Comparison of ENCODE assay signal across 7 mouse cellular contexts in genomic region chr16:93711411-93712188, GRCm38 (mm10). TPM values are rescaled to one million over a fixed set of nuclear protein-coding genes. Genes with fewer than 3 reads are reported as not detected.
DNase-seq lines count a peak whose midpoint lies in the region; ATAC-seq and TF ChIP-seq lines count a peak whose summit lies in the region.

Dop1b (plus strand) TSS chr16:93711904.

- peaks cover 45% of the 10 kb centered on the region for H3K27me3 ChIP-seq in embryonic facial prominence, embryonic 10.5 days (replicated peaks; ENCODE audit: low read depth, poor library complexity, severe bottlenecking)
- H3K27me3 ChIP-seq in intestine, postnatal 0 days (replicated peaks; ENCODE audit: control insufficient read depth, insufficient read depth, low read length): no peaks in the 10 kb centered on the region
- H3K27me3 ChIP-seq in midbrain, embryonic 12.5 days: peaks cover 23% of the 10 kb centered on the region
- no peaks in the 10 kb centered on the region for H3K27me3 ChIP-seq in small intestine, adult 2 months (ENCODE audit: control insufficient read depth, insufficient read depth, low read length)

- H3K36me3 ChIP-seq in embryonic facial prominence, embryonic 10.5 days (replicated peaks): no peaks in the 10 kb centered on the region
- no peaks in the 10 kb centered on the region; the same call in 1 of the 2 replicates for H3K36me3 ChIP-seq in intestine, postnatal 0 days (ENCODE audit: control insufficient read depth, insufficient read depth)
- no peaks in the 10 kb centered on the region for H3K36me3 ChIP-seq in midbrain, embryonic 12.5 days
- peaks cover 3% of the 10 kb centered on the region for H3K36me3 ChIP-seq in small intestine, adult 2 months (ENCODE audit: control insufficient read depth, insufficient read depth, low read length)

- H3K9ac ChIP-seq in intestine, postnatal 0 days (ENCODE audit: low read depth, low read length): peak within 1 kb of the TSS; percentile 78
- peak within 1 kb of the TSS; percentile 86 for H3K9ac ChIP-seq in midbrain, embryonic 12.5 days (replicated peaks)

- H3K4me2 ChIP-seq in intestine, postnatal 0 days (replicated peaks; ENCODE audit: low read depth): peak within 1 kb of the TSS; percentile 92
- H3K4me2 ChIP-seq in midbrain, embryonic 12.5 days (replicated peaks): peak within 1 kb of the TSS; percentile 92

- H3K4me3 ChIP-seq in embryonic facial prominence, embryonic 10.5 days: peak within 1 kb of the TSS; percentile 82
- peak within 1 kb of the TSS; percentile 86 for H3K4me3 ChIP-seq in intestine, postnatal 0 days (ENCODE audit: low read depth, low read length)
- H3K4me3 ChIP-seq in midbrain, embryonic 12.5 days: peak within 1 kb of the TSS; percentile 77
- peak within 1 kb of the TSS; percentile 83 for H3K4me3 ChIP-seq in small intestine, adult 2 months (ENCODE audit: low read depth, low read length)

- peaks cover 23% of the 10 kb centered on the region for H3K4me1 ChIP-seq in embryonic facial prominence, embryonic 10.5 days
- H3K4me1 ChIP-seq in intestine, postnatal 0 days (replicated peaks; ENCODE audit: control insufficient read depth, insufficient read depth, low read length): no peaks in the 10 kb centered on the region; the same call in 1 of the 2 replicates
- H3K4me1 ChIP-seq in midbrain, embryonic 12.5 days: peaks cover 17% of the 10 kb centered on the region
- peaks cover 8% of the 10 kb centered on the region for H3K4me1 ChIP-seq in small intestine, adult 2 months (ENCODE audit: control insufficient read depth, insufficient read depth, insufficient read length, low read length)

- WGBS in embryonic facial prominence, embryonic 10.5 days: 1% methylated on average over 77 of the region's 77 CpGs
- 2% methylated on average over 72 of the region's 77 CpGs for WGBS in intestine, postnatal 0 days
- WGBS in midbrain, embryonic 12.5 days: under 1% methylated on average over 56 of the region's 77 CpGs
- WGBS in small intestine, adult 2 months: under 1% methylated on average over 71 of the region's 77 CpGs

- TF ChIP-seq POLR2A in small intestine, adult 2 months (IDR thresholded peaks at IDR 0.05; ENCODE audit: low read depth, low read length): peak; percentile 92

- DNase-seq in adrenal gland, postnatal 10 days: peak; percentile 100
- DNase-seq in embryonic facial prominence, embryonic 10.5 days (ENCODE audit: low spot score): peak; percentile 100
- peak; percentile 69 for DNase-seq in gonadal fat pad, adult 2 months (ENCODE audit: low read depth)
- DNase-seq in left cerebral cortex, postnatal 4 days: peak; percentile 100

- intact Hi-C loops in left cerebral cortex, postnatal 4 days (cut with DNase I): no loop called here

- no peaks in the 10 kb centered on the region for H3K9me3 ChIP-seq in embryonic facial prominence, embryonic 10.5 days
- no peaks in the 10 kb centered on the region for H3K9me3 ChIP-seq in intestine, postnatal 0 days (ENCODE audit: control insufficient read depth)
- H3K9me3 ChIP-seq in midbrain, embryonic 12.5 days: no peaks in the 10 kb centered on the region

- ATAC-seq in intestine, postnatal 0 days: peak; percentile 93
- peak; percentile 91 for ATAC-seq in midbrain, embryonic 12.5 days (ENCODE audit: low FRiP score, low read depth)

- H3K27ac ChIP-seq in embryonic facial prominence, embryonic 10.5 days (replicated peaks): peak within 1 kb of the TSS; percentile 83
- H3K27ac ChIP-seq in intestine, postnatal 0 days (ENCODE audit: low read depth, low read length): peak within 1 kb of the TSS; percentile 84
- H3K27ac ChIP-seq in midbrain, embryonic 12.5 days (replicated peaks): peak within 1 kb of the TSS; percentile 69
- H3K27ac ChIP-seq in small intestine, adult 2 months (ENCODE audit: insufficient read depth, low read depth, low read length): peak within 1 kb of the TSS; percentile 75

- TF ChIP-seq CTCF in intestine, postnatal 0 days (IDR thresholded peaks at IDR 0.05; ENCODE audit: low read depth): no peak
- no peak for TF ChIP-seq CTCF in small intestine, adult 2 months (IDR thresholded peaks at IDR 0.05; ENCODE audit: extremely low read depth, insufficient read length, insufficient replicate concordance, low read depth, low read length)

RNA-seq across cellular contexts. Expression of gene Dop1b, which starts in this region (rescaled TPM):
- total RNA-seq in adrenal gland, postnatal 10 days (2021): 10 to 100 TPM; 21.2 to 27.4 TPM
- polyA plus RNA-seq in embryonic facial prominence, embryonic 10.5 days (2016; fragmentation: Nextera tagmentation; extraction: Ambion mirVana): 8.4 and 9.1 TPM in 2 replicates
- 67.5 and 77.6 TPM in 2 replicates for polyA plus RNA-seq in gonadal fat pad, adult 2 months (2012; rRNA removed)
- polyA plus RNA-seq in intestine, postnatal 0 days (2015; fragmentation: Nextera tagmentation; extraction: Ambion mirVana): 17.2 and 21.2 TPM in 2 replicates
- total RNA-seq in left cerebral cortex, postnatal 4 days (2021): 10 to 100 TPM; 94.6 to 97.1 TPM
- 21.7 and 21.9 TPM in 2 replicates for polyA plus RNA-seq in midbrain, embryonic 12.5 days (2016; fragmentation: Nextera tagmentation; extraction: Ambion mirVana)
- polyA plus RNA-seq in small intestine, adult 2 months (2012; rRNA removed): 42.9 and 94.1 TPM in 2 replicates

Comparison
In these comparisons a context has a peak if more than half of its experiments do, and no peak if none do; other contexts are left out.
1. Peak in every context shown above with its lines: DNase-seq, ATAC-seq, H3K4me3 ChIP-seq and H3K27ac ChIP-seq.